Mouse (Mus musculus): ENCODE data around the gene Olfr959.

Olfr959 gene

DNA sequence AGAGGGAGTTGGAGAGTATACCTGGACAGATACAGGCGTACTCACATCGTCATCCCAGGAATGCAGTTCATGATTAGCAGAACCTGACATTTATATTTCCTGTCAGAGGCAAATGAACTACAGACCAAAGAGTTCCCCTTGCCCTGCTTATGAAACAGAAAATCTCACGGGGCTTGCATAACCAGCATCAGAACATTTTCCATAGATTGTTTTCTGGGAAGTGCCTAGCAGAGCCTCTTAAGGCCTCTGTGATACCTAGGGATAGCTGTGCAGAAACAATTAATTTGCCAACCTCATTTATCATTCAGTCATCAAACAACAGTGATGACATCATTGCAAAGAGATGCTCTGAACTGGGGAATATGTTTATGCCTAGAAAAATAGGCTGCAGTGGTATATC, at the start of gene Olfr959:
TSS of gene Olfr959 (minus strand) at position 101 of the 400 bp plus-strand sequence.
- DNase-seq (ENCODE audit: extremely low spot score), result no peak

DNA sequence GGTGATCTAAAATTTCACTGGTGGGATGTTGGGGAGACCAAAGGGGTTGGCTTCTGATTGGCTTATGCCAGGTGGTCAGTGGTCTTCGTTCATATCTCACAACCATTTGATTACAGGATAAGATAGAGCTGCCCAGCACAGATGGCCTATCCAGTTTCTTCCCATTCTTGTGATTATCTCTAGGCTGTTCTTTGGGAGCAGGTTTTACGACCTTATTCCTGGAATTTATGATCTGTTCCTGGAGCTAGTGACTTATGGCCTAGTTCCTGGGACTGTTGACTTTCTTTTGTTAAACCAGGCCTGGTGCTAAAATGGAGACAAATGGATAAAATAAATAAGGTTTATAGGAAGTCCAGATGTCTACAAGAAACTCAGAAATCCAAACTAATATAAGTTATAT, 49.3 kb upstream of the Olfr959 start:
- DNase-seq (ENCODE audit: extremely low spot score), result no peak

DNA sequence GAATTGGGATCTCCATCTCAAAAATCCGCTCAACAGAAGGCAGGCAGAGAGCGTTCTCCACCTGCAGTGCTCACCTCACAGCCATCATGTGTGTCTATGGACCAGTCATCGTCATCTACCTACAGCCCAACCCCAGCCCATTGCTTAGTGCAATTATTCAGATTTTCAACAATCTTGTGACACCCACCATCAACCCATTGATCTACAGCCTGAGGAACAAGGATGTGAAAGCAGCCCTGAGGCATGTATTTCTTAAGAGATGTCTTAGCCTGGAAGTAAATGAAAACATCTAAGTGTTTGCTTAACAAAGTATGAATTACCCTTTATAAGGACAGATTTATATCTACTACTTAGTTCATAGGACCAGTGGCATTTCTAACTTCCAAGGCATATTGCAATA, 48.4 kb upstream of the Olfr959 start:
- no peak for DNase-seq (ENCODE audit: extremely low spot score)

- DNase-seq (ENCODE audit: extremely low spot score), result no peak
Observed at GRCm38 (mm10) chr9:39621073-39621472, 45.7 kb upstream of the Olfr959 start, which contains the start of gene Olfr960. Olfr960 (plus strand) TSS chr9:39621373.

- DNase-seq (ENCODE audit: extremely low spot score), result peak; percentile 5
Observed at GRCm38 (mm10) chr9:39611953-39612352, 36.6 kb upstream of the Olfr959 start.

DNA sequence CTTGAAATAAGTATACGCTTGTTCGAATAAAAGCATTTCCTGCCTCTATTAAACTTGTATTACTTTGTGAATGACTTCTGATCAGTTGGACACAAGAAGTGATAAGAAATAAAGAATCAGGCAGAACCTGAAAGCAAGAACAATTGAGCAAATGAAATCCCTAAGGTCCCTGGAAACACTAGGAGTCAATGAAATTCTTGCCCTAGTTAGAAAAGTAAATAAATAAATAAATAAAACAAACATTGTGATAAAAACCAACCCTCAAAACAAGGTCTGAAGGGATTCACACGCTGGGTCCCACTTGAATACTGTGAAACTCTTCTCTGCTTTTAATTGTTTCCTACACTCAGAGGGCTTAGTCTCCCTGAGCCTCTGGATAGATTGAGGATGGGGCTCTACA, 35.0 kb upstream of the Olfr959 start, which contains the start of gene Olfr148:
TSS of gene Olfr148 (plus strand) at position 301 of the 400 bp plus-strand sequence.
- no peak for DNase-seq (ENCODE audit: extremely low spot score)

DNA sequence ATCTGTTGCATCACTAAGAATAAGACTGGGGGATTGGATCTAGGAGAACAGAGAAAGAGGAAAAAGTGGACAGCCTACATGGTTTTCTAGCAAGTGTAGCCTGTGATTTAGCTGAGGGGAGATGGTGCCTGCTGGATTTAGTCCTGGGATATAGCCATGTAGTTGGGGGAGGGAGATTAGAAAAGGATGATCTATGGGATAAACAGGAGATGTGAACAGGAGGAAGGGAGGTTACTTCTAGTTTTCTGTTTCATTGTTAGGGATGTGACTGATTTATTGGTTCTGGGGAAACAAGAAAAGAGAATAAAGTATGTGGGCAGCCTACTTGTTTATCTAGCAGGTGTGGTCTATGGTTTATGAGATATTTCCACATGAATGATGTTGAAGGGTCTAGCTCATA, 33.1 kb upstream of the Olfr959 start:
- no peak for DNase-seq (ENCODE audit: extremely low spot score)

- peak; percentile 47 for DNase-seq (ENCODE audit: extremely low spot score)
Observed at GRCm38 (mm10) chr9:39603999-39604453, 28.7 kb upstream of the Olfr959 start, which contains the start of gene AW551984. AW551984 (minus strand) TSS chr9:39604403.

DNA sequence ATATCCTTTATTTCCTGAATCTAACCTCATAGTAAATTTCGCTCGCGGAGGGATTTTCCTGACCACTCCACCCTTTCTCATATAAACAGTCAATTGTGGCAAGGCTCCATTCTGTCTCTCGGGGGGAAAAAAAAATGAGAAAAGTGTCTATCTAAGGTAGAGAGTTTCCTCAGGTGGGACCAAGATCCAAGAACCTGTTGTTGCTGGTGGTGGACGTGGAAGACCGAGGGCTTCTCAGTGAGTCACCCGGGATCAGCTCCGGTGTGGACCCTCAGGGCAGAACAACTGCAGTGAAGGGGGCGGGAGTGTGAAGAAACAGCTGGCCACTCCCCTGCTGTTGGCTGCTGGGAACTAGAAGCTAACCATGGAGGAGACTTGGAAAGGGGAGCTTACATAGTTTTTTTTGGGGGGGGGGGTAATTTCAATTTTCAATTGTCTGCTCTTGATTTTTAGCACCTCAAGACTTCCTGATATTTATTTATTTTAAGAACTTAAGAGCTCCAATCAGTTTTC, 28.0 kb upstream of the Olfr959 start:
- peak; percentile 45 for DNase-seq (ENCODE audit: extremely low spot score)

DNA sequence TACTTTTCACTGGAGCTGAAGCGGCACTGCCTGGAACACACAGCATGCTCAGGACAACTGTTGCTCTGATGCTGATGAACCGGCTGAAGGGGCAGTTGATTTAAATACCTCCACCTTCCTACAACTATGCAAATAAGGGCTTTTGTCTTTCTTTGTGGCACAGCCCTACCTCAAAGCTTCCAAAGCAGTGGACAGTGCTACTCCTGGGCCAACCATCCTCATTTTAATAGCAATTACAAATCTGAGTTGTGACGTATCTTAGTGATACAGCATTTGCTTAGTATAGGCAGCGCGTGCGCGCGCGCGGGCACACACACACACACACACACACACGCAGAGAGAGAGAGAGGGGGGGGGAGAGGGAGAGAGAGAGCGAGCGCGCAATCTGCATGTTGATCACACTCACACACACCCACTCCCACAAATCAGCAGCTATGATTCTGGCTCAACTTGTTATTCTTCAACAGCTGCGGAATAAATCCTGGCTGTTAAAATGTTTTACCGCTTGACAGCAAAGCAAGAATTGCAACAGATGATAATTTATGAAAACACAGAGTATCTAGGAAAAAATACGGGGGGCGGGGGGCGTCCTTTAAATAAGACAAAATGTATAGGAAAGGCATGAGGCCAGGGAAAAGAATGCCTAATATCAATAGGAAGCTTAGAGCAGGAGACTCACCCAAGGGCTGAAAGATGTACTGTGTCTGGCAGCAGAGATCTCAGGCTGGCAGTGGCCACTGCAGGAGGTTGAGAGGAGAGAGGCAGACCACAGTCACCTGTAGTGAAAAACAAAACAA, 27.4 kb upstream of the Olfr959 start:
- DNase-seq (ENCODE audit: extremely low spot score), result peak; percentile 50

GRCm38 (mm10) chr9:39577050-39577449, 1.7 kb upstream of the Olfr959 start:
- DNase-seq (ENCODE audit: extremely low spot score), result no peak

- DNase-seq (ENCODE audit: extremely low spot score), result no peak
Observed at GRCm38 (mm10) chr9:39558349-39558647, 17.1 kb downstream of the Olfr959 start.

DNA sequence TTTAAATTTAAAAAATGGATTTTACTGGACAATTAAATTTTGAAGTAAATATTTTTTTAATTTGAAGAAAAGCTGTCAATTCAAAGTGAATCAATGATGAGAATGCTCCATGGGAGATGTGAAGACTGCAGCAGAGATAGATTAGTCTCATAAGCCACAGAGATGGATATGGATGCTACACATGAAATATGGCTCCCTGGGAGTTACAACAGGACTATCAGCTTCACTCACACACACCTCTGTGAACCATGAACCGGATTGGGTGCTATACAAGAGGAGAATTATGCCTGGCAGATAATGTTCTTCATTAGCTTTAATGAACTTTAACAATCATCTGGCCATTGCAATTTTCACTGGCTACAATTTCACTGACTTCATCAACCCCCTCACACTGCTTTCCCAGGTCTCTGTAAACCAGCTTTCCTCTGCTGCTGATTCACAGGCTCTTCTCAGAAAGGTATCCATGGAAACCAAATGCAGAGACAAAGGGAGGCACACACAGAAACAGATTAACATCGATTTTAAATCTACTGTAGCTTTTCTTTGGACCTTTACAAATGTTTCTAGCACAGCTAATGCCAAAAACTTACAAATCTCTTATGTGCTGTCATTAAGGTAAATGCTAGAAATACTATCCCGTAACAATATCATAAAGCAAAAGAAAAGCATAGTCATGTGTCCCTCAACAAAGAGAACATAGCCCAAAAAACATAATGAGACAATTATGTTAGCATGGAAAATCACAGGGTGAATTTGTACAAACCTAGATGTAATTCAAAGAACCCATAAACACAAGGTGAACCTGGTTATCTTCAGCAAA, 17.6 kb downstream of the Olfr959 start:
- DNase-seq (ENCODE audit: extremely low spot score), result peak; percentile 3

GRCm38 (mm10) chr9:39553946-39554345, 21.4 kb downstream of the Olfr959 start, which contains the start of gene Olfr958:
Olfr958 (minus strand) TSS chr9:39554054.
- DNase-seq (ENCODE audit: extremely low spot score), result no peak

DNA sequence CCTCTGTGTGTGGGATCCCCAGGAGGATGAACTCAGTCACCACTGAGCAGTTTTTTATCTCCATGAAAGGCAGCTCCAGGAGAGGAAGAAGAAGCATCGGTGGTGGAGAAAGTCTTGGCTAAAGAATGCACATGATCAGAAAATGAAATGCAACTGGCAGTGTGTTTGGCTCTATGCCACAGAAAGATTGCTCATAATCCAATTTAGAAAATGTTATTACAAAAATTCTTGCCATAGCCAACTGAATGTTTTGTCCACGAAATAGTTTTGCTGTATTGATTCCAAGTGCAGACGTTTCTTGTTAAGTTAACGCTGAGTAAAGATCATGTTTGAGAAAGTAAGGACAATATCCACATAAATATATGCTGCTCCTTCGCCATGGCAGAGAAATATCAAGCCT, 24.6 kb downstream of the Olfr959 start:
- DNase-seq (ENCODE audit: extremely low spot score), result no peak

DNA sequence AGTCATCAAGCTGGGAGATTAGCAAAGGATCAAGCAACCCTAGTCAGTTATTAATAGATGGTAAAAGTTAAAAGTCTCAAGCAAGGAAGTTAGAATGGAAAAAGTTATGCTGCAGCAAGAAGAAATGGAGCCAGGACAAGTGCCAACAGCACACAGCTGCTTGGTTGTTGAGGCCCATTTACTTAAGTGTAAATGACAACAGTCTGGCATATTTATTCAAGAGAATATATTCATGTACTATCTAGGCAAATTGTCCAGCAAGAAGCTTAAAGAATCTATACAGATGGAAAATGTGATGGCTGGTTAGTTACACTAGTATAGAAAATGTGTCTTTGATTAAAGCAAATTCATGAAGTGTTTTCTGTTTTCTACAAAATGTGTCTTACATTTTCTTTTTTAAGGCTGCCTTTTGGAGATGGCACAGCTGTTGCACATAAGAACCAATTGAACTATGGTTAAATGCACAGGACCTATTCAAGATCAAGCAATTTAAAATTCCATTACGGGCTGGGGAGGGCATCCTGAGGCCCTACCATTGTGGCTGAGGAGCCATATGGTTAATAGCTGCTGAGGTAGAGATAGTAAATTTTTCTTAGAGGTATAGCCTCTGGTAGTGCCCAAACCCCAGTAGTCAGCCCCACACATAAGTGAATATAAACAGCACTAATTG, 51.6 kb downstream of the Olfr959 start:
- DNase-seq (ENCODE audit: extremely low spot score), result no peak
